Mouse (Mus musculus) MEL (cell line): Measurements from ENCODE around the gene Efcab2.

Source experiments
- BHLHE40 ChIP-seq: IDR thresholded peaks from 2 replicates; pipeline ENCODE4 v1.6.1; 2012; ENCODE audit warnings: low read depth, mild to moderate bottlenecking, inconsistent platforms, low read length, improper control_type of control experiment, borderline replicate concordance
- MAZ ChIP-seq: IDR thresholded peaks from 2 replicates; pipeline ENCODE4 v1.6.1; 2012; ENCODE audit warnings: low read depth, mild to moderate bottlenecking, inconsistent platforms, low read length, improper control_type of control experiment
- MYB ChIP-seq: IDR thresholded peaks from 2 replicates; pipeline ENCODE4 v1.6.1; 2011; ENCODE audit warnings: mild to moderate bottlenecking, low read depth, low read length, improper control_type of control experiment

DNA sequence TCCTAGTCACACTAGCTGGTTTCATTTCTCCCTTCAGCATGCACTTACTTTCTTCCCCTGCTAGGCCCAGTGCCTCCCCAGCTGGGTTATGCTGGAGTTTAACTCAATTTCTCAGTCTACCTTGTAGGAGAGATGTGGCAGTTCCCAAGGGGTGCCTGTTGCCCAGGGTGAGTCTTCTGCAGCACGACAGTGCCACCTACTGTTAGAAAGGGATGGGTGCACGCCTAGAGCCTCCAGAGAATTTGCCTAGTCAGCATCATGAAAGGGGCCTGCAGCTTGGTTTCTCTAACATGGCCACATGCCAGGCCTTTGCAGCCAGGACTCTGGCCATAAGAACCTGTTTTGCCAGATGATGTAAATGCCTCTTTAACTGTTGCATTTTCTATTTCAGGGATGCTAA lies 57.8 kb downstream of the Efcab2 start:
- TF ChIP-seq BHLHE40 (no peak), MYB (no peak), MAZ (no peak)
